In the genomic region with DNA sequence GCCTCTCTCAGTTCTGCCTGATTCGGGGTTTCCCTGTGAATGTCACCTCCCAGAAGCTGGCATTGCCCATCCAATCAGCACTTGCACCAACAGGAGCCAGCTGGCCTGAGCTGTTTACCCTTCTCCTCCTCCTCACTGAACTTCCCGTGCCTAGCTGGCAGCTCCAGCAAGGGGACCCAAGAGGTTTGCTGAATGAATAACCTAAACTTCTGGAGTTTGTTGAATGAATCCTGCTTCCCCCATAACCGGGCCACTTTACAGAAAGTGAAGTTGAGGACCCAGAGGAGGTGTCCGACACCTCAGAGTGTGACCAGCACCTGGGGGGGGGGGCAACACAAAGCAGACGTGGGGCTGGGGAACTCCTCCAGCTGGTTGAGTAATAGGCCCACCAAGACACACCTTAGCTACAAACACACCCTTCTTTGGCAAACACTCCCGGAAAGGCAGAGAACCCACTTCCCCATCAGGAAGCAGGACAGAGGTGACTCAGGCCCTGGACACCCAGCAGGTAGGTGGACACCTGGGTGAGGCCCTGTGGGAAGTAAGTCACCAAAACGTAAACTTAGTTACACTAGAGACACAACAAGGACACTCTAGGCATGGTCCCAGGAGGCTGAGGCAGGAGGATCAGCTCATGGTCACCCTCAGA, we compare ENCODE assay signal across 10 mouse cellular contexts. TPM values are rescaled to one million over a fixed set of nuclear protein-coding genes. Genes with fewer than 3 reads are reported as not detected.
A peak's percentile ranks its signal among the peaks of the same experiment; 100 is the strongest.
DNase-seq lines count a peak whose midpoint lies in the region; ATAC-seq and TF ChIP-seq lines count a peak whose summit lies in the region.
"Had no signal": no experiment of that assay in that cellular context is flagged by ENCODE, and none has a peak within 500 bp of the region (broad histone marks: within the 10 kb centered on the region; RNA-seq: fewer than 3 reads in every experiment).

No protein-coding gene starts in this region.

- H3K9ac ChIP-seq in heart, embryonic 13.5 days = peak overlapping the region; percentile 58
- no peak overlapping the region for H3K9ac ChIP-seq in forebrain, postnatal 0 days
- no peak overlapping the region for H3K9ac ChIP-seq in lung, postnatal 0 days (replicated peaks; ENCODE audit: low read depth)

- no peak for TF ChIP-seq EP300 in lung, postnatal 0 days (IDR thresholded peaks at IDR 0.05)

- 68% methylated on average over 7 of the region's 7 CpGs for WGBS in heart, embryonic 13.5 days
- 64% methylated on average over 7 of the region's 7 CpGs for WGBS in forebrain, postnatal 0 days
- 46% methylated on average over 7 of the region's 7 CpGs for WGBS in lung, postnatal 0 days

- H3K27ac ChIP-seq in heart, embryonic 13.5 days (replicated peaks) = no peak overlapping the region
- H3K27ac ChIP-seq in forebrain, postnatal 0 days (ENCODE audit: low read depth, low read length) = no peak overlapping the region
- H3K27ac ChIP-seq in lung, postnatal 0 days (ENCODE audit: low read length) = peak overlapping the region; percentile 54
- H3K27ac ChIP-seq: macrophage had no signal

- no peak for TF ChIP-seq CTCF in forebrain, postnatal 0 days (IDR thresholded peaks at IDR 0.05; ENCODE audit: low read depth)
- no peak for TF ChIP-seq CTCF in lung, postnatal 0 days (IDR thresholded peaks at IDR 0.05)

- peaks cover 48% of the 10 kb centered on the region for H3K4me1 ChIP-seq in heart, embryonic 13.5 days
- H3K4me1 ChIP-seq in forebrain, postnatal 0 days (ENCODE audit: insufficient read depth) = peaks cover 14% of the 10 kb centered on the region
- H3K4me1 ChIP-seq in lung, postnatal 0 days (ENCODE audit: insufficient read depth, low read depth, low read length) = peaks cover 14% of the 10 kb centered on the region; the same call in 1 of the 2 replicates

- H3K9me3 ChIP-seq in heart, embryonic 13.5 days = no peaks in the 10 kb centered on the region
- H3K9me3 ChIP-seq in forebrain, postnatal 0 days (ENCODE audit: low read length) = no peaks in the 10 kb centered on the region
- H3K9me3 ChIP-seq in lung, postnatal 0 days (ENCODE audit: low read length) = no peaks in the 10 kb centered on the region

- peaks cover 28% of the 10 kb centered on the region for H3K27me3 ChIP-seq in heart, embryonic 13.5 days (replicated peaks)
- H3K27me3 ChIP-seq in forebrain, postnatal 0 days (ENCODE audit: insufficient read depth, low read length) = peaks cover 24% of the 10 kb centered on the region
- peaks cover 8% of the 10 kb centered on the region; the same call in 1 of the 2 replicates for H3K27me3 ChIP-seq in lung, postnatal 0 days (replicated peaks; ENCODE audit: insufficient read depth, low read length)

- DNase-seq in heart, adult 18-20 months = no peak
- DNase-seq in adipocyte (ENCODE audit: low spot score) = peak; percentile 80
- DNase-seq in forebrain, postnatal 0 days = no peak
- peak; percentile 82 for DNase-seq in lung, postnatal 0 days (ENCODE audit: low spot score)
- DNase-seq in spleen, postnatal 36 days (ENCODE audit: low spot score in 2 of 2) = no peak
- DNase-seq: thymus, postnatal 4 days had no signal

- 0 out of 2 replicates have a peak overlapping the region, but pooled peaks have one; percentile 6 for H3K4me3 ChIP-seq in heart, embryonic 13.5 days
- no peak overlapping the region for H3K4me3 ChIP-seq in forebrain, postnatal 0 days (ENCODE audit: low read depth, low read length)
- H3K4me3 ChIP-seq in lung, postnatal 0 days (ENCODE audit: low read depth, low read length) = no peak overlapping the region

- no peak for ATAC-seq in heart, embryonic 13.5 days (ENCODE audit: extremely low read depth, insufficient number of reproducible peaks, low FRiP score, low TSS enrichment)
- no peak for ATAC-seq in forebrain, postnatal 0 days
- ATAC-seq in lung, postnatal 0 days = peak; percentile 52
- no peak for ATAC-seq in monocyte, adult 5-6 weeks (replicated peaks; ENCODE audit: insufficient number of reproducible peaks, low FRiP score, low TSS enrichment, poor library complexity, severe bottlenecking)
- ATAC-seq in erythroid progenitor cell, adult 5-6 weeks (replicated peaks; ENCODE audit: low FRiP score, poor library complexity, severe bottlenecking) = no peak

- peak overlapping the region; percentile 86 for H3K4me2 ChIP-seq in heart, embryonic 13.5 days
- H3K4me2 ChIP-seq in forebrain, postnatal 0 days (ENCODE audit: low read depth) = peak overlapping the region; percentile 94; the same call in 1 of the 2 replicates
- no peak overlapping the region for H3K4me2 ChIP-seq in lung, postnatal 0 days (replicated peaks; ENCODE audit: low read depth, low read length)

- H3K36me3 ChIP-seq in heart, embryonic 13.5 days = peaks cover 32% of the 10 kb centered on the region
- H3K36me3 ChIP-seq in forebrain, postnatal 0 days (ENCODE audit: insufficient read depth) = peaks cover 17% of the 10 kb centered on the region; the same call in 1 of the 2 replicates
- H3K36me3 ChIP-seq in lung, postnatal 0 days (ENCODE audit: insufficient read depth, low read length) = 0 out of 2 replicates have a peak, but pooled peaks cover 10% of the 10 kb centered on the region

RNA-seq across cellular contexts. Expression of gene Kiss1r, which starts 1.7 kb away (rescaled TPM):
- polyA plus RNA-seq in heart, embryonic 13.5 days (2015; fragmentation: Nextera tagmentation; extraction: Ambion mirVana) = 0.60 and 0.67 TPM in 2 replicates
- under 1 TPM; 0.17 to 0.46 TPM for total RNA-seq in heart, adult 18-20 months (2021)
- total RNA-seq in forebrain, postnatal 0 days (2014; rRNA removed) = 4.2 and 5.4 TPM in 2 replicates
- polyA plus RNA-seq in forebrain, postnatal 0 days (2015; fragmentation: Nextera tagmentation; extraction: Ambion mirVana) = 3.4 and 3.6 TPM in 2 replicates
- 1.6 and 1.7 TPM in 2 replicates for polyA plus RNA-seq in lung, postnatal 0 days (2015; fragmentation: Nextera tagmentation; extraction: Ambion mirVana)
- 0.39 TPM in 1 of 3 replicates, not detected in the others for total RNA-seq in monocyte, adult 5-6 weeks (2017)
- total RNA-seq in erythroid progenitor cell, adult 5-6 weeks (2015; ENCODE audit: low replicate concordance) = not detected in 2 replicates
- not detected in 2 replicates for total RNA-seq in erythroid progenitor cell, adult 5-6 weeks (2017; ENCODE audit: low replicate concordance)

RNA-seq across cellular contexts. Expression of gene Gm26602, which starts 4.4 kb away (rescaled TPM):
- polyA plus RNA-seq in heart, embryonic 13.5 days (2015; fragmentation: Nextera tagmentation; extraction: Ambion mirVana) = 1.7 TPM in 1 of 2 replicates, not detected in the other
- not detected for total RNA-seq in heart, adult 18-20 months (2021)
- not detected in 2 replicates for total RNA-seq in forebrain, postnatal 0 days (2014; rRNA removed)
- polyA plus RNA-seq in forebrain, postnatal 0 days (2015; fragmentation: Nextera tagmentation; extraction: Ambion mirVana) = 34.4 and 39.2 TPM in 2 replicates
- not detected in 2 replicates for polyA plus RNA-seq in lung, postnatal 0 days (2015; fragmentation: Nextera tagmentation; extraction: Ambion mirVana)
- not detected in 3 replicates for total RNA-seq in monocyte, adult 5-6 weeks (2017)
- not detected in 2 replicates for total RNA-seq in erythroid progenitor cell, adult 5-6 weeks (2015; ENCODE audit: low replicate concordance)
- total RNA-seq in erythroid progenitor cell, adult 5-6 weeks (2017; ENCODE audit: low replicate concordance) = 22.8 TPM in 1 of 2 replicates, not detected in the other

RNA-seq across cellular contexts. Expression of gene R3hdm4, which starts 5.9 kb away (rescaled TPM):
- 95.6 and 100 TPM in 2 replicates for polyA plus RNA-seq in heart, embryonic 13.5 days (2015; fragmentation: Nextera tagmentation; extraction: Ambion mirVana)
- 10 to 100 TPM; 75.3 to 78.2 TPM for total RNA-seq in heart, adult 18-20 months (2021)
- 117 and 129 TPM in 2 replicates for total RNA-seq in forebrain, postnatal 0 days (2014; rRNA removed)
- 282 and 333 TPM in 2 replicates for polyA plus RNA-seq in forebrain, postnatal 0 days (2015; fragmentation: Nextera tagmentation; extraction: Ambion mirVana)
- polyA plus RNA-seq in lung, postnatal 0 days (2015; fragmentation: Nextera tagmentation; extraction: Ambion mirVana) = 123 and 129 TPM in 2 replicates
- 23.4 to 53.8 TPM (median 35.4 TPM) in 3 replicates for total RNA-seq in monocyte, adult 5-6 weeks (2017)
- total RNA-seq in erythroid progenitor cell, adult 5-6 weeks (2015; ENCODE audit: low replicate concordance) = 60.2 and 65.4 TPM in 2 replicates
- total RNA-seq in erythroid progenitor cell, adult 5-6 weeks (2017; ENCODE audit: low replicate concordance) = 37.4 and 45.8 TPM in 2 replicates

RNA-seq across cellular contexts. Expression of gene Med16, which starts 6.3 kb away (rescaled TPM):
- polyA plus RNA-seq in heart, embryonic 13.5 days (2015; fragmentation: Nextera tagmentation; extraction: Ambion mirVana) = 41.8 and 42.1 TPM in 2 replicates
- 10 to 100 TPM; 50.4 to 56.7 TPM for total RNA-seq in heart, adult 18-20 months (2021)
- 47.0 and 60.9 TPM in 2 replicates for total RNA-seq in forebrain, postnatal 0 days (2014; rRNA removed)
- polyA plus RNA-seq in forebrain, postnatal 0 days (2015; fragmentation: Nextera tagmentation; extraction: Ambion mirVana) = 46.1 and 56.0 TPM in 2 replicates
- polyA plus RNA-seq in lung, postnatal 0 days (2015; fragmentation: Nextera tagmentation; extraction: Ambion mirVana) = 32.0 and 32.8 TPM in 2 replicates
- total RNA-seq in monocyte, adult 5-6 weeks (2017) = 13.3 to 16.8 TPM (median 13.3 TPM) in 3 replicates
- total RNA-seq in erythroid progenitor cell, adult 5-6 weeks (2015; ENCODE audit: low replicate concordance) = 5.9 and 17.7 TPM in 2 replicates
- 8.0 and 9.1 TPM in 2 replicates for total RNA-seq in erythroid progenitor cell, adult 5-6 weeks (2017; ENCODE audit: low replicate concordance)

RNA-seq across cellular contexts. Expression of gene Arid3a, which starts 11.8 kb away (rescaled TPM):
- 3.4 and 4.2 TPM in 2 replicates for polyA plus RNA-seq in heart, embryonic 13.5 days (2015; fragmentation: Nextera tagmentation; extraction: Ambion mirVana)
- total RNA-seq in heart, adult 18-20 months (2021) = 1 to 10 TPM; 1.0 to 1.1 TPM
- 7.1 and 7.9 TPM in 2 replicates for total RNA-seq in forebrain, postnatal 0 days (2014; rRNA removed)
- 1.0 and 2.1 TPM in 2 replicates for polyA plus RNA-seq in forebrain, postnatal 0 days (2015; fragmentation: Nextera tagmentation; extraction: Ambion mirVana)
- 4.8 and 7.1 TPM in 2 replicates for polyA plus RNA-seq in lung, postnatal 0 days (2015; fragmentation: Nextera tagmentation; extraction: Ambion mirVana)
- 35.3 to 38.9 TPM (median 36.8 TPM) in 3 replicates for total RNA-seq in monocyte, adult 5-6 weeks (2017)
- 4.2 and 9.7 TPM in 2 replicates for total RNA-seq in erythroid progenitor cell, adult 5-6 weeks (2015; ENCODE audit: low replicate concordance)
- total RNA-seq in erythroid progenitor cell, adult 5-6 weeks (2017; ENCODE audit: low replicate concordance) = 4.8 and 8.6 TPM in 2 replicates

Comparison
In these comparisons a context has a peak if more than half of its experiments do, and no peak if none do; other contexts are left out.
1. DNase-seq: peak in adipocyte (single experiment) and lung, postnatal 0 days (single experiment); none in heart, adult 18-20 months (0 of 2), forebrain, postnatal 0 days (single experiment) and spleen, postnatal 36 days (0 of 2).